Mouse (Mus musculus): Measurements from ENCODE around the gene Tanc2.
A peak's percentile ranks its signal among the peaks of the same experiment; 100 is the strongest.

Gene Tanc2

GRCm38 (mm10) chr11:105589877-105590641, at the start of gene Tanc2:
Tanc2 (plus strand) TSS chr11:105589986.
- DNase-seq: no peak

- DNase-seq: no peak
Observed at GRCm38 (mm10) chr11:105540781-105541180, 49.0 kb upstream of the Tanc2 start.

GRCm38 (mm10) chr11:105541366-105541765, 48.4 kb upstream of the Tanc2 start:
- no peak for DNase-seq

- DNase-seq: no peak
Observed at GRCm38 (mm10) chr11:105542129-105542528, 47.7 kb upstream of the Tanc2 start.

GRCm38 (mm10) chr11:105545801-105546200, 44.0 kb upstream of the Tanc2 start:
- no peak for DNase-seq

GRCm38 (mm10) chr11:105546393-105546792, 43.4 kb upstream of the Tanc2 start:
- no peak for DNase-seq

- DNase-seq: no peak
Observed at GRCm38 (mm10) chr11:105548383-105548782, 41.4 kb upstream of the Tanc2 start.

- no peak for DNase-seq
Observed at GRCm38 (mm10) chr11:105549164-105550121, 40.3 kb upstream of the Tanc2 start.

- DNase-seq: no peak
Observed at GRCm38 (mm10) chr11:105557285-105557684, 32.5 kb upstream of the Tanc2 start.

- DNase-seq: no peak
Observed at GRCm38 (mm10) chr11:105558091-105558490, 31.7 kb upstream of the Tanc2 start.

- DNase-seq: no peak
Observed at GRCm38 (mm10) chr11:105558803-105559505, 30.8 kb upstream of the Tanc2 start.

- no peak for DNase-seq
Observed at GRCm38 (mm10) chr11:105563546-105563945, 26.2 kb upstream of the Tanc2 start.

GRCm38 (mm10) chr11:105567221-105567641, 22.6 kb upstream of the Tanc2 start:
- DNase-seq: no peak

- no peak for DNase-seq
Observed at GRCm38 (mm10) chr11:105571996-105572395, 17.8 kb upstream of the Tanc2 start.

- DNase-seq: no peak
Observed at GRCm38 (mm10) chr11:105574241-105574640, 15.5 kb upstream of the Tanc2 start.

GRCm38 (mm10) chr11:105577211-105577610, 12.6 kb upstream of the Tanc2 start:
- DNase-seq: no peak

GRCm38 (mm10) chr11:105582020-105582419, 7.8 kb upstream of the Tanc2 start:
- DNase-seq: no peak

- peak; percentile 88 for DNase-seq
Observed at GRCm38 (mm10) chr11:105589231-105589876, 432 bp upstream of the Tanc2 start.

- DNase-seq: peak; percentile 26
Observed at GRCm38 (mm10) chr11:105591905-105592304, 2.1 kb downstream of the Tanc2 start.

GRCm38 (mm10) chr11:105602177-105602576, 12.4 kb downstream of the Tanc2 start:
- no peak for DNase-seq

- DNase-seq: no peak
Observed at GRCm38 (mm10) chr11:105626201-105626600, 36.4 kb downstream of the Tanc2 start.

- peak; percentile 2 for DNase-seq
Observed at GRCm38 (mm10) chr11:105643995-105644394, 54.2 kb downstream of the Tanc2 start.

- DNase-seq: no peak
Observed at GRCm38 (mm10) chr11:105648026-105648425, 58.2 kb downstream of the Tanc2 start.

Measured in thymus, postnatal 25 days (tissue).